Mouse (Mus musculus) myocyte (in vitro differentiated cells): ENCODE results near the gene Prpf8. TPM values are rescaled to one million over a fixed set of nuclear protein-coding genes. Genes with fewer than 3 reads are reported as not detected.
A peak's percentile ranks its signal among the peaks of the same experiment; 100 is the strongest.

ENCODE experiments used
- H3K27me3 ChIP-seq: one replicate; pipeline ENCODE4 v1.6.1; 2011; ENCODE audit not compliant: control insufficient read depth, insufficient read depth, insufficient read length
- H3K36me3 ChIP-seq: one replicate; pipeline ENCODE4 v1.6.1; 2011; ENCODE audit not compliant: control insufficient read depth, insufficient read depth
- H3K4me2 ChIP-seq: one replicate; pipeline ENCODE4 v1.6.1; 2011; ENCODE audit warnings: low read depth, control low read depth
- H3K4me3 ChIP-seq: one replicate; pipeline ENCODE4 v1.5.1; 2011; ENCODE audit warnings: mild to moderate bottlenecking, control low read depth, moderate library complexity
- H3K79me2 ChIP-seq: one replicate; pipeline ENCODE4 v1.6.1; 2011; ENCODE audit not compliant: control insufficient read depth, insufficient read depth
- H3ac ChIP-seq: one replicate; pipeline ENCODE4 v1.6.1; 2011; ENCODE audit not compliant: control insufficient read depth, insufficient read length
- CEBPB ChIP-seq: IDR thresholded peaks from 2 replicates; pipeline ENCODE4 v1.6.1; 2011; ENCODE audit warnings: mild to moderate bottlenecking, moderate library complexity; ENCODE audit not compliant: poor library complexity, insufficient read depth, severe bottlenecking
- E2F4 ChIP-seq: IDR thresholded peaks from one replicate; pipeline ENCODE4 v1.6.1; 2011; ENCODE audit warnings: mild to moderate bottlenecking, control low read depth, moderate library complexity; ENCODE audit not compliant: insufficient read depth
- MAX ChIP-seq: IDR thresholded peaks from one replicate; pipeline ENCODE4 v1.6.1; 2011; ENCODE audit warnings: low read depth, mild to moderate bottlenecking, control low read depth
- MYOD1 ChIP-seq, 3 experiments: IDR thresholded peaks; one replicate each; pipeline ENCODE4 v1.6.1; 2011; ENCODE audit warnings: control low read depth in 2 of 3, low read depth in 2 of 3, mild to moderate bottlenecking in 2 of 3, moderate library complexity in 1 of 3; ENCODE audit not compliant: insufficient read length in 2 of 3, control insufficient read depth in 1 of 3
- MYOG ChIP-seq, 3 experiments: IDR thresholded peaks; one replicate each; pipeline ENCODE4 v1.6.1; 2011; ENCODE audit warnings: control low read depth in 2 of 3, low read depth in 2 of 3, mild to moderate bottlenecking in 2 of 3; ENCODE audit not compliant: insufficient read length in 2 of 3, control insufficient read depth in 1 of 3, insufficient read depth in 1 of 3
- POLR2A ChIP-seq: IDR thresholded peaks from one replicate; pipeline ENCODE4 v1.6.1; 2011; ENCODE audit warnings: low read depth, mild to moderate bottlenecking, control low read depth, moderate library complexity; ENCODE audit not compliant: insufficient read length
- POLR2AphosphoS2 ChIP-seq: IDR thresholded peaks from one replicate; pipeline ENCODE4 v1.6.1; 2011; ENCODE audit warnings: low read depth, control low read depth; ENCODE audit not compliant: insufficient read length
- REST ChIP-seq: IDR thresholded peaks from one replicate; pipeline ENCODE4 v1.6.1; 2011; ENCODE audit warnings: mild to moderate bottlenecking, control low read depth, moderate library complexity; ENCODE audit not compliant: insufficient read depth, insufficient read length
- SRF ChIP-seq: IDR thresholded peaks from one replicate; pipeline ENCODE4 v1.6.1; 2011; ENCODE audit warnings: low read depth; ENCODE audit not compliant: control insufficient read depth, insufficient read length
- TCF12 ChIP-seq: IDR thresholded peaks from one replicate; pipeline ENCODE4 v1.6.1; 2011; ENCODE audit warnings: mild to moderate bottlenecking, control low read depth; ENCODE audit not compliant: poor library complexity, insufficient read depth, severe bottlenecking
- TCF3 ChIP-seq: IDR thresholded peaks from one replicate; pipeline ENCODE4 v1.6.1; 2011; ENCODE audit warnings: low read depth, control low read depth; ENCODE audit not compliant: insufficient read length
- USF1 ChIP-seq: IDR thresholded peaks from one replicate; pipeline ENCODE4 v1.6.1; 2011; ENCODE audit warnings: low read depth, mild to moderate bottlenecking, control low read depth, moderate library complexity
- polyA plus RNA-seq: library from polyadenylated mRNA; unstranded; fragments of >200 nt; fragmentation: generic; extraction: Trizol; gene quantifications from one replicate; pipeline ENCODE4 v1.2.1, GENCODE M21; 2012; ENCODE audit warnings: missing spikeins

The Prpf8 gene
- polyA plus RNA-seq, 1 experiment, result 93.0 TPM

- Histone ChIP-seq H3K36me3 (no peaks in the 10 kb centered on the region), H3K4me2 (peak overlapping the region; percentile 100), H3K27me3 (no peaks in the 10 kb centered on the region), H3ac (no peak overlapping the region), H3K79me2 (no peaks in the 10 kb centered on the region), H3K4me3 (peak overlapping the region; percentile 87)
- TF ChIP-seq POLR2A, result no peak
- peak in 1 of 3 experiments; percentile 10 for TF ChIP-seq MYOG (IDR thresholded peaks at IDR 0.05; ENCODE audit: control insufficient read depth in 1 of 3, insufficient read depth in 1 of 3, insufficient read length in 2 of 3, low read depth in 2 of 3)
These were observed 46.8 kb downstream of the Prpf8 start for GRCm38 (mm10) chr11:75533314-75534015.

GRCm38 (mm10) chr11:75534286-75535033, 47.8 kb downstream of the Prpf8 start:
- H3ac ChIP-seq, result no peak overlapping the region
- H3K36me3 ChIP-seq, result no peaks in the 10 kb centered on the region
- no peaks in the 10 kb centered on the region for H3K27me3 ChIP-seq
- no peak for TF ChIP-seq E2F4
- no peak for TF ChIP-seq POLR2A
- no peak for TF ChIP-seq MYOG (IDR thresholded peaks at IDR 0.05; ENCODE audit: control insufficient read depth in 1 of 3, insufficient read depth in 1 of 3, insufficient read length in 2 of 3, low read depth in 2 of 3)
- TF ChIP-seq MAX, result no peak
- TF ChIP-seq TCF12, result no peak
- no peak for TF ChIP-seq TCF3
- no peak for TF ChIP-seq CEBPB
- TF ChIP-seq REST, result no peak
- no peak for TF ChIP-seq POLR2AphosphoS2
- no peak for TF ChIP-seq USF1
- TF ChIP-seq SRF, result no peak
- no peak for TF ChIP-seq MYOD1 (IDR thresholded peaks at IDR 0.05; ENCODE audit: control insufficient read depth in 1 of 3, insufficient read length in 2 of 3, low read depth in 2 of 3)
- H3K4me2 ChIP-seq, result peak overlapping the region; percentile 49
- H3K79me2 ChIP-seq, result no peaks in the 10 kb centered on the region
- H3K4me3 ChIP-seq, result no peak overlapping the region

GRCm38 (mm10) chr11:75535106-75535795, 48.6 kb downstream of the Prpf8 start:
- H3K4me2 ChIP-seq, result peak overlapping the region; percentile 16
- no peak overlapping the region for H3K4me3 ChIP-seq
- no peaks in the 10 kb centered on the region for H3K27me3 ChIP-seq
- H3K79me2 ChIP-seq, result no peaks in the 10 kb centered on the region
- TF ChIP-seq MYOD1 (IDR thresholded peaks at IDR 0.05; ENCODE audit: control insufficient read depth in 1 of 3, insufficient read length in 2 of 3, low read depth in 2 of 3), result no peak
- no peak for TF ChIP-seq MYOG (IDR thresholded peaks at IDR 0.05; ENCODE audit: control insufficient read depth in 1 of 3, insufficient read depth in 1 of 3, insufficient read length in 2 of 3, low read depth in 2 of 3)
- no peak for TF ChIP-seq MAX
- TF ChIP-seq POLR2A, result no peak
- no peak for TF ChIP-seq TCF12
- no peaks in the 10 kb centered on the region for H3K36me3 ChIP-seq
- H3ac ChIP-seq, result no peak overlapping the region

DNA sequence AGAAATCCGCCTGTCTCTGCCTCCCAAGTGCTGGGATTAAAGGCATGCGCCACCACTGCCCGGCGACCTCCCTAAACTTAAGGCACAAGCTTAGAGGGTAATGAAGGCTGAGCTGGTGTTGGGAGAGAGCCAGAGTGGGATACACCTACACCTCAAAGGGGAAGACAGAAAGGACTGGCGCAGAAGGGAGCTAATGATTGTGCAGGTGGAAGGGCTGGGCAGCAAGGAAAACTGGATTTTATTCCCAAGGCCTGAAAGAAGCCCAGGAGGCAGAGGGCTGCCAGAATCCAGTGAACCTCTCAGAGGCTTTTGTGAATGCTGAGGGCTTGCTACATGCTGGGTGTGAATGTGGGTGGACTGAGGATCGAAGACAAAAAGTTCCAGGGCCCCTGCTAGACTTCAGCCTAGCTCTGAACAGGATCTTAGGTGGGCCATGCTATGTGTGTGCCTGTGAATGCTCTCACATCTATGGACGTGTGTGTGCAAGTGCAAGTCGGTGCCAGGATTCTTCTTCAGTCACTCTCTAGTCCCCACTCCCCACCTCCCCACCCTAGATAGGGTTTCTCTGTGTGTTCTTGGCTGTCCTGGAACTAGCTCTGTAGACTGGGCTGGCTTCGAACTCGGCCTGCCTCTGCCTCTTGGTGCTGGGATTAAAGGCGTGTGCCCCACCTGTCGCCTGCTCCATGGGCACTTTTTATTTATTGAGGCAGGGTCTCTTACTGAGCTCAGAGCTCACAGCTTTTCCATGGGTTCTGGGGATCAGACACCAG, 49.8 kb downstream of the Prpf8 start:
- TF ChIP-seq MYOD1 (IDR thresholded peaks at IDR 0.05; ENCODE audit: control insufficient read depth in 1 of 3, insufficient read length in 2 of 3, low read depth in 2 of 3), result no peak
- Histone ChIP-seq H3ac (no peak overlapping the region), H3K27me3 (no peaks in the 10 kb centered on the region), H3K4me2 (no peak overlapping the region), H3K4me3 (no peak overlapping the region), H3K36me3 (no peaks in the 10 kb centered on the region), H3K79me2 (no peaks in the 10 kb centered on the region)

GRCm38 (mm10) chr11:75537025-75537414, 50.4 kb downstream of the Prpf8 start:
- Histone ChIP-seq H3K27me3 (no peaks in the 10 kb centered on the region), H3K4me2 (no peak overlapping the region), H3K79me2 (no peaks in the 10 kb centered on the region), H3ac (no peak overlapping the region), H3K36me3 (no peaks in the 10 kb centered on the region), H3K4me3 (no peak overlapping the region)
- no peak for TF ChIP-seq MYOG (IDR thresholded peaks at IDR 0.05; ENCODE audit: control insufficient read depth in 1 of 3, insufficient read depth in 1 of 3, insufficient read length in 2 of 3, low read depth in 2 of 3)
- no peak for TF ChIP-seq E2F4
